Mouse (Mus musculus): ENCODE results near the gene Chtop. TPM values are rescaled to one million over a fixed set of nuclear protein-coding genes. Genes with fewer than 3 reads are reported as not detected.

Chtop gene
- 112 TPM for polyA plus RNA-seq (2014; fragmentation: Illumina TruSeq; extraction: RNeasy Lipid Tissue Mini Kit (QIAGEN cat#74804); ENCODE audit: low replicate concordance)

GRCm38 (mm10) chr3:90508950-90509746 lies at the start of gene Chtop:
TSS of gene Chtop (minus strand) at chr3:90509498.

GRCm38 (mm10) chr3:90537141-90537904 lies 28.0 kb upstream of the Chtop start, which contains the start of gene S100a16:
TSS of gene S100a16 (plus strand) at chr3:90537254.

GRCm38 (mm10) chr3:90526580-90526979 lies 17.3 kb upstream of the Chtop start, which contains the start of gene S100a14:
TSS of gene S100a14 (plus strand) at chr3:90526856.

GRCm38 (mm10) chr3:90513796-90514590 lies 4.7 kb upstream of the Chtop start, which contains the start of the genes S100a1 and S100a13:
TSS of gene S100a1 (minus strand) at chr3:90514392.
TSS of gene S100a13 (plus strand) at chr3:90514435.

GRCm38 (mm10) chr3:90490696-90491256 lies 18.5 kb downstream of the Chtop start, which contains the start of gene Snapin:
TSS of gene Snapin (minus strand) at chr3:90491033.

GRCm38 (mm10) chr3:90475831-90476611 lies 33.3 kb downstream of the Chtop start, which contains the start of gene Ilf2:
TSS of gene Ilf2 (plus strand) at chr3:90476126.

GRCm38 (mm10) chr3:90465686-90466310 lies 43.5 kb downstream of the Chtop start, which contains the start of gene Npr1:
TSS of gene Npr1 (minus strand) at chr3:90465866.

Other genes starting within 250 kb of the Chtop start
- 0.48 TPM for gene Dennd4b, start 244.3 kb downstream of the Chtop start, polyA plus RNA-seq (2014; fragmentation: Illumina TruSeq; extraction: RNeasy Lipid Tissue Mini Kit (QIAGEN cat#74804); ENCODE audit: low replicate concordance)
- gene Gatad2b, start 216.3 kb downstream of the Chtop start, polyA plus RNA-seq (2014; fragmentation: Illumina TruSeq; extraction: RNeasy Lipid Tissue Mini Kit (QIAGEN cat#74804); ENCODE audit: low replicate concordance) = 20.5 TPM
- not detected for gene Slc27a3, start 119.6 kb downstream of the Chtop start, polyA plus RNA-seq (2014; fragmentation: Illumina TruSeq; extraction: RNeasy Lipid Tissue Mini Kit (QIAGEN cat#74804); ENCODE audit: low replicate concordance)
- 8.9 TPM for gene Ints3, start 75.9 kb downstream of the Chtop start, polyA plus RNA-seq (2014; fragmentation: Illumina TruSeq; extraction: RNeasy Lipid Tissue Mini Kit (QIAGEN cat#74804); ENCODE audit: low replicate concordance)
- gene Npr1, start 43.6 kb downstream of the Chtop start, polyA plus RNA-seq (2014; fragmentation: Illumina TruSeq; extraction: RNeasy Lipid Tissue Mini Kit (QIAGEN cat#74804); ENCODE audit: low replicate concordance) = 1.4 TPM
- 30.4 TPM for gene Ilf2, start 33.4 kb downstream of the Chtop start, polyA plus RNA-seq (2014; fragmentation: Illumina TruSeq; extraction: RNeasy Lipid Tissue Mini Kit (QIAGEN cat#74804); ENCODE audit: low replicate concordance)
- gene Snapin, start 18.5 kb downstream of the Chtop start, polyA plus RNA-seq (2014; fragmentation: Illumina TruSeq; extraction: RNeasy Lipid Tissue Mini Kit (QIAGEN cat#74804); ENCODE audit: low replicate concordance) = 32.7 TPM
- gene S100a1, start 4.9 kb upstream of the Chtop start, polyA plus RNA-seq (2014; fragmentation: Illumina TruSeq; extraction: RNeasy Lipid Tissue Mini Kit (QIAGEN cat#74804); ENCODE audit: low replicate concordance) = 27.6 TPM
- 2.8 TPM for gene S100a13, start 4.9 kb upstream of the Chtop start, polyA plus RNA-seq (2014; fragmentation: Illumina TruSeq; extraction: RNeasy Lipid Tissue Mini Kit (QIAGEN cat#74804); ENCODE audit: low replicate concordance)
- gene S100a14, start 17.4 kb upstream of the Chtop start, polyA plus RNA-seq (2014; fragmentation: Illumina TruSeq; extraction: RNeasy Lipid Tissue Mini Kit (QIAGEN cat#74804); ENCODE audit: low replicate concordance) = not detected
- 9.7 TPM for gene S100a16, start 27.8 kb upstream of the Chtop start, polyA plus RNA-seq (2014; fragmentation: Illumina TruSeq; extraction: RNeasy Lipid Tissue Mini Kit (QIAGEN cat#74804); ENCODE audit: low replicate concordance)
- not detected for gene S100a3, start 51.1 kb upstream of the Chtop start, polyA plus RNA-seq (2014; fragmentation: Illumina TruSeq; extraction: RNeasy Lipid Tissue Mini Kit (QIAGEN cat#74804); ENCODE audit: low replicate concordance)
- gene S100a2, start 80.7 kb upstream of the Chtop start, polyA plus RNA-seq (2014; fragmentation: Illumina TruSeq; extraction: RNeasy Lipid Tissue Mini Kit (QIAGEN cat#74804); ENCODE audit: low replicate concordance) = not detected
- gene Gm42674, start 92.4 kb upstream of the Chtop start, polyA plus RNA-seq (2014; fragmentation: Illumina TruSeq; extraction: RNeasy Lipid Tissue Mini Kit (QIAGEN cat#74804); ENCODE audit: low replicate concordance) = not detected
- gene S100a4, start 94.3 kb upstream of the Chtop start, polyA plus RNA-seq (2014; fragmentation: Illumina TruSeq; extraction: RNeasy Lipid Tissue Mini Kit (QIAGEN cat#74804); ENCODE audit: low replicate concordance) = not detected
- not detected for gene S100a5, start 99.0 kb upstream of the Chtop start, polyA plus RNA-seq (2014; fragmentation: Illumina TruSeq; extraction: RNeasy Lipid Tissue Mini Kit (QIAGEN cat#74804); ENCODE audit: low replicate concordance)
- gene S100a6, start 103.4 kb upstream of the Chtop start, polyA plus RNA-seq (2014; fragmentation: Illumina TruSeq; extraction: RNeasy Lipid Tissue Mini Kit (QIAGEN cat#74804); ENCODE audit: low replicate concordance) = 8.6 TPM
- gene S100a7a, start 144.5 kb upstream of the Chtop start, polyA plus RNA-seq (2014; fragmentation: Illumina TruSeq; extraction: RNeasy Lipid Tissue Mini Kit (QIAGEN cat#74804); ENCODE audit: low replicate concordance) = not detected
- gene S100a8, start 159.5 kb upstream of the Chtop start, polyA plus RNA-seq (2014; fragmentation: Illumina TruSeq; extraction: RNeasy Lipid Tissue Mini Kit (QIAGEN cat#74804); ENCODE audit: low replicate concordance) = not detected
- gene S100a9, start 186.2 kb upstream of the Chtop start, polyA plus RNA-seq (2014; fragmentation: Illumina TruSeq; extraction: RNeasy Lipid Tissue Mini Kit (QIAGEN cat#74804); ENCODE audit: low replicate concordance) = not detected
- not detected for gene Pglyrp4, start 217.4 kb upstream of the Chtop start, polyA plus RNA-seq (2014; fragmentation: Illumina TruSeq; extraction: RNeasy Lipid Tissue Mini Kit (QIAGEN cat#74804); ENCODE audit: low replicate concordance)

All from small intestine, adult 10 weeks (tissue).